Mouse (Mus musculus): ENCODE data around the gene Fam173b. TPM values are rescaled to one million over a fixed set of nuclear protein-coding genes. Genes with fewer than 3 reads are reported as not detected.

Fam173b gene
- total and polyA plus RNA-seq, 3 experiments, result 3.1 to 6.8 (median 6.6) TPM

- ATAC-seq (ENCODE audit: extremely low read depth, insufficient number of reproducible peaks, low FRiP score, poor library complexity, severe bottlenecking), result no peak
- Histone ChIP-seq H3K27me3 (ENCODE audit: insufficient read depth, low read length) (no peaks in the 10 kb centered on the region), H3K4me1 (ENCODE audit: insufficient read depth, low read depth, low read length) (peaks cover 12% of the 10 kb centered on the region), H3K36me3 (replicated peaks) (peaks cover 92% of the 10 kb centered on the region), H3K9me3 (replicated peaks) (no peaks in the 10 kb centered on the region), H3K4me3 (ENCODE audit: low read depth, low read length) (no peak overlapping the region)
- TF ChIP-seq GATA1 (IDR thresholded peaks at IDR 0.05; ENCODE audit: borderline replicate concordance, low read length) (no peak), POLR2AphosphoS5 (IDR thresholded peaks at IDR 0.05; ENCODE audit: insufficient replicate concordance, low read depth, low read length) (no peak), TAL1 (conservative IDR thresholded peaks at IDR 0.05; ENCODE audit: low read depth, low read length) (no peak)
- no peak for DNase-seq (ENCODE audit: low spot score)
Observed at GRCm38 (mm10) chr15:31592531-31592930, 9.1 kb upstream of the Fam173b start.

DNA sequence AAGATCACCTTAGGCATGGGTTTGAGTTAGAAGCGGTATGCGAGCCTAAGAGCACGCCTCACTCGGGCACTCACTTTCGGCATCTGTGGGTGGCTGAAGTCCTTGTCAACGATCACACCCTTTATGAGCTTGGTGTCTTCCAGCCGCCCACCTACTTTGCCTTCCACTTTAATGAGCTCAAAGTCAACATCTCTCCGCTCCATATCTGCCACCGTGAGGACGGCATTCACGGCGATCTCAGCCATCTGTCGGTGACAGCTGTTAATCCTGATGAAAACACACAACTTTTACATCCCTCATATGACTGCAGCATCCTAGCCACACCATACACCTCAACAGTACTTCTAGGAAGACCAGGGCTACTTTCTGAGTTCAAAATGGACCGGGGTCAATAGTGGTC lies 7.4 kb upstream of the Fam173b start:
- H3K9me3 ChIP-seq (replicated peaks), result no peaks in the 10 kb centered on the region
- DNase-seq (ENCODE audit: low spot score) (no peak), ATAC-seq (ENCODE audit: extremely low read depth, insufficient number of reproducible peaks, low FRiP score, poor library complexity, severe bottlenecking) (no peak)
- no peaks in the 10 kb centered on the region for H3K27me3 ChIP-seq (ENCODE audit: insufficient read depth, low read length)
- no peak for TF ChIP-seq TAL1 (conservative IDR thresholded peaks at IDR 0.05; ENCODE audit: low read depth, low read length)
- TF ChIP-seq POLR2AphosphoS5 (IDR thresholded peaks at IDR 0.05; ENCODE audit: insufficient replicate concordance, low read depth, low read length), result no peak
- no peak for TF ChIP-seq GATA2 (IDR thresholded peaks at IDR 0.05; ENCODE audit: borderline replicate concordance, low read depth, low read length)
- no peak for TF ChIP-seq GATA1 (IDR thresholded peaks at IDR 0.05; ENCODE audit: borderline replicate concordance, low read length)
- TF ChIP-seq CTCF (IDR thresholded peaks at IDR 0.05; ENCODE audit: low read depth, low read length), result no peak
- H3K4me3 ChIP-seq (ENCODE audit: low read depth, low read length), result no peak overlapping the region
- peaks cover 29% of the 10 kb centered on the region for H3K4me1 ChIP-seq (ENCODE audit: insufficient read depth, low read depth, low read length)
- H3K36me3 ChIP-seq (replicated peaks), result peaks cover 100% of the 10 kb centered on the region

DNA sequence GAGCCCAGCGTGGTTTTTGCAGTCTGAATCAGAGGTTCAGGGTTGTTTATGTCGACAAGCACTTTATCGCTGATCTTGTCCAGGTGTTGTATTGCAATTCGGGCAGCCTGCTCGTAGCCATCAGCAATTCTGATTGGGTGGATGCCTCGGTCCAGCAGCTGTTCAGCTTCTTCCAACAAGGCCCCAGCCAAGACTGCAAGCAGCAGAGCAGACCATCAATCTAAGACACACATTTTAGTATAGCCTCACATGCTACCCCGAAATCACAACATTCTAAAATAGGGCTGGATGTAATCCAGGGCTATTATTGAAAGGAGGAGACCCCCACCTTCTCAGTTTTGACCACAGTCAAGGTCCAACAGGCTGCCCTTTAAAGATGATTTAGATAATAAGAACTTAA lies 6.0 kb upstream of the Fam173b start:
- Histone ChIP-seq H3K9me3 (replicated peaks) (no peaks in the 10 kb centered on the region), H3K36me3 (replicated peaks) (peaks cover 92% of the 10 kb centered on the region), H3K4me1 (ENCODE audit: insufficient read depth, low read depth, low read length) (peaks cover 37% of the 10 kb centered on the region), H3K27me3 (ENCODE audit: insufficient read depth, low read length) (no peaks in the 10 kb centered on the region), H3K4me3 (ENCODE audit: low read depth, low read length) (no peak overlapping the region)
- no peak for ATAC-seq (ENCODE audit: extremely low read depth, insufficient number of reproducible peaks, low FRiP score, poor library complexity, severe bottlenecking)
- no peak for DNase-seq (ENCODE audit: low spot score)
- TF ChIP-seq POLR2AphosphoS5 (IDR thresholded peaks at IDR 0.05; ENCODE audit: insufficient replicate concordance, low read depth, low read length), result no peak
- no peak for TF ChIP-seq GATA2 (IDR thresholded peaks at IDR 0.05; ENCODE audit: borderline replicate concordance, low read depth, low read length)
- TF ChIP-seq GATA1 (IDR thresholded peaks at IDR 0.05; ENCODE audit: borderline replicate concordance, low read length), result no peak
- no peak for TF ChIP-seq TAL1 (conservative IDR thresholded peaks at IDR 0.05; ENCODE audit: low read depth, low read length)
- TF ChIP-seq CTCF (IDR thresholded peaks at IDR 0.05; ENCODE audit: low read depth, low read length), result no peak

- ATAC-seq (ENCODE audit: extremely low read depth, insufficient number of reproducible peaks, low FRiP score, poor library complexity, severe bottlenecking), result no peak
- TF ChIP-seq CTCF (IDR thresholded peaks at IDR 0.05; ENCODE audit: low read depth, low read length) (no peak), GATA1 (IDR thresholded peaks at IDR 0.05; ENCODE audit: borderline replicate concordance, low read length) (no peak), GATA2 (IDR thresholded peaks at IDR 0.05; ENCODE audit: borderline replicate concordance, low read depth, low read length) (no peak), POLR2AphosphoS5 (IDR thresholded peaks at IDR 0.05; ENCODE audit: insufficient replicate concordance, low read depth, low read length) (no peak), TAL1 (conservative IDR thresholded peaks at IDR 0.05; ENCODE audit: low read depth, low read length) (no peak)
- Histone ChIP-seq H3K4me3 (ENCODE audit: low read depth, low read length) (peak overlapping the region; percentile 87), H3K36me3 (replicated peaks) (peaks cover 60% of the 10 kb centered on the region), H3K4me1 (ENCODE audit: insufficient read depth, low read depth, low read length) (peaks cover 40% of the 10 kb centered on the region), H3K27me3 (ENCODE audit: insufficient read depth, low read length) (no peaks in the 10 kb centered on the region), H3K9me3 (replicated peaks) (no peaks in the 10 kb centered on the region)
- no peak for DNase-seq (ENCODE audit: low spot score)
Observed at GRCm38 (mm10) chr15:31599834-31600233, 1.8 kb upstream of the Fam173b start.

GRCm38 (mm10) chr15:31601279-31601645 lies 390 bp upstream of the Fam173b start:
- Histone ChIP-seq H3K36me3 (replicated peaks) (peaks cover 52% of the 10 kb centered on the region), H3K4me3 (ENCODE audit: low read depth, low read length) (peak overlapping the region; percentile 87), H3K4me1 (ENCODE audit: insufficient read depth, low read depth, low read length) (peaks cover 40% of the 10 kb centered on the region), H3K9me3 (replicated peaks) (no peaks in the 10 kb centered on the region), H3K27me3 (ENCODE audit: insufficient read depth, low read length) (no peaks in the 10 kb centered on the region)
- ATAC-seq (ENCODE audit: extremely low read depth, insufficient number of reproducible peaks, low FRiP score, poor library complexity, severe bottlenecking) (peak; percentile 17; the same call in 1 of the 2 replicates), DNase-seq (ENCODE audit: low spot score) (no peak)
- TF ChIP-seq GATA2 (IDR thresholded peaks at IDR 0.05; ENCODE audit: borderline replicate concordance, low read depth, low read length) (no peak), GATA1 (IDR thresholded peaks at IDR 0.05; ENCODE audit: borderline replicate concordance, low read length) (no peak), CTCF (IDR thresholded peaks at IDR 0.05; ENCODE audit: low read depth, low read length) (no peak), POLR2AphosphoS5 (IDR thresholded peaks at IDR 0.05; ENCODE audit: insufficient replicate concordance, low read depth, low read length) (no peak), TAL1 (conservative IDR thresholded peaks at IDR 0.05; ENCODE audit: low read depth, low read length) (no peak)

DNA sequence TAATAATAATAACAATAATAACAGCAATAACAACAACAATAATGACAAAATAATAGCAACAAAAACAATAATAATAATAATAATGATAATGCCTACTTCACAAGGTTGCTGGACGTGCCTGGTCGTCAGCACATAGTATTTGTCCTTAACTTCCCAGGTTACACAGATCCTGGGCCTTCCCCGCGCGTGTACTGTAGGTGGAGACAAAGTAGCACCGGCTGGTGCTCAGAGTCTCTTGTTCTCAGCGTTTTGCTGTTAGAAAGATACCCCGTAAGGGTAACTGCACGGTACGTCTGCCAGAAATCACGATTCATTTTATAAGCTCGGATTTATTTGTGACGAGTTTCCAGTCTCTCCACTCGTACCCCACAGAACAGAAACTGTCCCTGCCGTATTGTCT lies 774 bp downstream of the Fam173b start:
- TF ChIP-seq GATA1 (IDR thresholded peaks at IDR 0.05; ENCODE audit: borderline replicate concordance, low read length), result no peak
- TF ChIP-seq CTCF (IDR thresholded peaks at IDR 0.05; ENCODE audit: low read depth, low read length), result no peak
- TF ChIP-seq GATA2 (IDR thresholded peaks at IDR 0.05; ENCODE audit: borderline replicate concordance, low read depth, low read length), result no peak
- TF ChIP-seq POLR2AphosphoS5 (IDR thresholded peaks at IDR 0.05; ENCODE audit: insufficient replicate concordance, low read depth, low read length), result no peak
- no peak for TF ChIP-seq TAL1 (conservative IDR thresholded peaks at IDR 0.05; ENCODE audit: low read depth, low read length)
- Histone ChIP-seq H3K4me1 (ENCODE audit: insufficient read depth, low read depth, low read length) (peaks cover 37% of the 10 kb centered on the region), H3K27me3 (ENCODE audit: insufficient read depth, low read length) (no peaks in the 10 kb centered on the region), H3K4me3 (ENCODE audit: low read depth, low read length) (peak overlapping the region; percentile 87), H3K9me3 (replicated peaks) (no peaks in the 10 kb centered on the region), H3K36me3 (replicated peaks) (peaks cover 46% of the 10 kb centered on the region)
- DNase-seq (ENCODE audit: low spot score) (peak; percentile 13), ATAC-seq (ENCODE audit: extremely low read depth, insufficient number of reproducible peaks, low FRiP score, poor library complexity, severe bottlenecking) (no peak)

Data from G1E (cell line).